Mouse (Mus musculus): ENCODE measurements around the gene Tmem184b.

DNA sequence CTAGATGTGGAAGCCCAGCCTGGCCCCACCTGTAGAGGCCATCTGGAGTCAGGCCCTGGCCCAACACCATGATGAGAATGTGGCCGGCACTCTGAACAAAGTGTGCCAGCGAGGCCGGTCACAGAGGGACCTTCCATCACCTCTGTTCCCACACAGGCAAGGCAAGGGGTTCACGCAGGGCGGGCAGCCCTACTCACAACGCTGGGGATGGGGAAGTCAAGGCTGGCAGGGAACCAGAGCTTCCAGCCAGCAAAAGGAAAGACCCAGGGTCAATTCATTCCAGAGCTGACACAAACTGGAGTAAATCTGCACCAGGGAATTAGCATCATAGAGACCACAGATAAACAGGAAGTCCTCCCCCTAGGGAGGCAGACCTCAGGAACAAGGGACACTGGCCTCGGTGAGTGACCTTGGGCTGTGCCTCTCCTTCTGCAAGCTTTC, 33.1 kb upstream of the Tmem184b start:
- TF ChIP-seq POLR2A (IDR thresholded peaks at IDR 0.05; ENCODE audit: borderline replicate concordance, control insufficient read depth, low read depth, low read length) (no peak), CTCF (IDR thresholded peaks at IDR 0.05; ENCODE audit: control insufficient read depth, insufficient read depth, low read length) (no peak)

All from bone marrow, adult 2 months (tissue).